Mouse (Mus musculus) embryo, embryonic 10 days (tissue): Measurements from ENCODE around the gene Tmem169.

Experiments
- DNase-seq: peaks from one replicate; pipeline ENCODE4 v3.0.0-alpha.2; 2015; ENCODE audit warnings: low spot score

Gene Tmem169

GRCm38 (mm10) chr1:72286904-72287303, 2.7 kb downstream of the Tmem169 start:
- peak; percentile 20 for DNase-seq

- DNase-seq: no peak
These were observed 3.7 kb downstream of the Tmem169 start for GRCm38 (mm10) chr1:72287893-72288292.

GRCm38 (mm10) chr1:72288527-72289150, 4.5 kb downstream of the Tmem169 start:
- DNase-seq: no peak

- DNase-seq: no peak
These were observed 6.7 kb downstream of the Tmem169 start for GRCm38 (mm10) chr1:72290896-72291295.

- no peak for DNase-seq
These were observed 7.3 kb downstream of the Tmem169 start for GRCm38 (mm10) chr1:72291421-72291820.

GRCm38 (mm10) chr1:72291925-72292324, 7.8 kb downstream of the Tmem169 start:
- DNase-seq: no peak

GRCm38 (mm10) chr1:72293869-72294663, 9.9 kb downstream of the Tmem169 start:
- no peak for DNase-seq

GRCm38 (mm10) chr1:72295746-72296145, 11.6 kb downstream of the Tmem169 start:
- no peak for DNase-seq

- DNase-seq: no peak
These were observed 17.7 kb downstream of the Tmem169 start for GRCm38 (mm10) chr1:72301845-72302244.

- peak; percentile 5 for DNase-seq
These were observed 22.1 kb downstream of the Tmem169 start for GRCm38 (mm10) chr1:72306241-72306640.

- DNase-seq: no peak
These were observed 22.6 kb downstream of the Tmem169 start for GRCm38 (mm10) chr1:72306679-72307181.

- DNase-seq: peak; percentile 98
These were observed 23.2 kb downstream of the Tmem169 start, which contains the start of gene Xrcc5 for GRCm38 (mm10) chr1:72307317-72307798. TSS of gene Xrcc5 (plus strand) at chr1:72307421.

GRCm38 (mm10) chr1:72308919-72309318, 24.8 kb downstream of the Tmem169 start:
- peak; percentile 24 for DNase-seq

GRCm38 (mm10) chr1:72309744-72310424, 25.7 kb downstream of the Tmem169 start:
- DNase-seq: peak; percentile 73

GRCm38 (mm10) chr1:72312701-72313398, 28.7 kb downstream of the Tmem169 start:
- no peak for DNase-seq

- DNase-seq: peak; percentile 41
These were observed 29.4 kb downstream of the Tmem169 start for GRCm38 (mm10) chr1:72313399-72314039.

GRCm38 (mm10) chr1:72315447-72315846, 31.3 kb downstream of the Tmem169 start:
- DNase-seq: no peak

- DNase-seq: no peak
These were observed 32.2 kb downstream of the Tmem169 start for GRCm38 (mm10) chr1:72316409-72316808.

GRCm38 (mm10) chr1:72316901-72317300, 32.7 kb downstream of the Tmem169 start:
- no peak for DNase-seq

- no peak for DNase-seq
These were observed 36.6 kb downstream of the Tmem169 start for GRCm38 (mm10) chr1:72320759-72321158.

GRCm38 (mm10) chr1:72323248-72323647, 39.1 kb downstream of the Tmem169 start:
- no peak for DNase-seq
